Mouse (Mus musculus): ENCODE measurements around the gene Fbp1. TPM values are rescaled to one million over a fixed set of nuclear protein-coding genes. Genes with fewer than 3 reads are reported as not detected.
"Not testable (repeated sequence)": the region's sequence is repeated elsewhere in the genome, so short reads cannot be mapped to it uniquely, and the experiment has no call there.

Gene Fbp1
- polyA plus RNA-seq (2015; fragmentation: Nextera tagmentation; extraction: Ambion mirVana) = 2.1 and 3.6 TPM in 2 replicates

DNA sequence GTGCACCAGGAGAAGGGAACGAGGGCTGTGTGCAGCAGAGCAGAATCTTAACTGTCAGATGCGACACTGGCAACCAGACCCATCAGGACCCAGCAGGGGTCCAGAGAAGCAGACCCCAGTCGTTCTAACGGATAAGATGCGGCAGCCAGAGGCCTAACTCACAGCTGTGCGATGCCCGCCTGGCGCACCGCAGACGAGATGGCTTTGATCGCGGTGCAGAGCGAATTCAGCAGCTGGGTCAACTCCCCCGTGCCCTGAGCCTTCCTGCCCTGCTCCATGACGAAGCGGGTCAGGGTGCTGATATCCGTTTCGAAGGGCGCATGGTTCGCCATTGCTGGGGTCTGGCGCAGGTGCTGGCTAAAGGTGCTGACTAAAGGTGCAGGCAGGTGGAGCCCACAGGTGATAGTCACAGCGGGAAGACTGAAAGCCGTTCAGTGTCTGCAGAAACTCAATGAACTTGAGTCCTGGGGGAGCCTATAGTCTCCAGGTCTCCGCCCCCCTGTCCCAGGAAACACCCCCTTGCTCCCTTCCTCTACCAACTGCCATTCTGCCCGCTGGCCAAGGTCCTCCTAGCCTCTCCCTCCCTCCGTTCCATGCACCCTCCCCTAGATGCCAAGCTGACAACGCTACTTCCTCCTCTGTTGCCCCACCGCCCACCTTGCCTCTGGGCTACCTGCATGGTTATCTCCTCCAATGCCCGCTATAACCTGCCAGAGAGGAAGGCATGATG is at the start of gene Fbp1:
Gene Fbp1 (minus strand): TSS at position 571 of the 730 bp plus-strand sequence.
- Histone ChIP-seq H3K9ac (ENCODE audit: low read length) (no peak within 1 kb of the TSS), H3K27me3 (ENCODE audit: control insufficient read depth, insufficient read depth, low read depth, low read length) (peaks cover 9% of the 10 kb centered on the region; the same call in 1 of the 2 replicates), H3K4me2 (ENCODE audit: low read depth, low read length) (peak within 1 kb of the TSS; percentile 53), H3K4me1 (replicated peaks; ENCODE audit: control insufficient read depth, insufficient read depth, low read length) (peaks cover 2% of the 10 kb centered on the region; the same call in 1 of the 2 replicates), H3K9me3 (ENCODE audit: control insufficient read depth, low read length) (no peaks in the 10 kb centered on the region), H3K4me3 (ENCODE audit: low read length) (peak within 1 kb of the TSS; percentile 33), H3K36me3 (ENCODE audit: control insufficient read depth, insufficient read depth, low read length) (no peaks in the 10 kb centered on the region), H3K27ac (ENCODE audit: low read length) (no peak within 1 kb of the TSS)
- 5% methylated on average over 29 of the region's 29 CpGs for WGBS
- ATAC-seq (ENCODE audit: low read depth) = peak; percentile 29

GRCm38 (mm10) chr13:62932452-62932851 is 44.4 kb upstream of the Fbp1 start:
- 83% methylated on average over 4 of the region's 4 CpGs for WGBS
- H3K9ac ChIP-seq (ENCODE audit: low read length) = no peak overlapping the region
- H3K36me3 ChIP-seq (ENCODE audit: control insufficient read depth, insufficient read depth, low read length) = no peaks in the 10 kb centered on the region
- no peak overlapping the region for H3K27ac ChIP-seq (ENCODE audit: low read length)
- no peaks in the 10 kb centered on the region for H3K27me3 ChIP-seq (ENCODE audit: control insufficient read depth, insufficient read depth, low read depth, low read length)
- H3K9me3 ChIP-seq (ENCODE audit: control insufficient read depth, low read length) = no peaks in the 10 kb centered on the region
- ATAC-seq (ENCODE audit: low read depth) = no peak
- H3K4me1 ChIP-seq (replicated peaks; ENCODE audit: control insufficient read depth, insufficient read depth, low read length) = 0 out of 2 replicates have a peak, but pooled peaks cover 5% of the 10 kb centered on the region
- no peak overlapping the region for H3K4me2 ChIP-seq (ENCODE audit: low read depth, low read length)
- H3K4me3 ChIP-seq (ENCODE audit: low read length) = no peak overlapping the region

- peak; percentile 83 for ATAC-seq (ENCODE audit: low read depth)
- no peaks in the 10 kb centered on the region for H3K9me3 ChIP-seq (ENCODE audit: control insufficient read depth, low read length)
- no peaks in the 10 kb centered on the region for H3K36me3 ChIP-seq (ENCODE audit: control insufficient read depth, insufficient read depth, low read length)
- no peak overlapping the region for H3K4me3 ChIP-seq (ENCODE audit: low read length)
- H3K4me2 ChIP-seq (ENCODE audit: low read depth, low read length) = no peak overlapping the region
- H3K27me3 ChIP-seq (ENCODE audit: control insufficient read depth, insufficient read depth, low read depth, low read length) = no peaks in the 10 kb centered on the region
- WGBS = 50% methylated on average over 9 of the region's 9 CpGs
- no peak overlapping the region for H3K9ac ChIP-seq (ENCODE audit: low read length)
- H3K27ac ChIP-seq (ENCODE audit: low read length) = peak overlapping the region; percentile 81
- H3K4me1 ChIP-seq (replicated peaks; ENCODE audit: control insufficient read depth, insufficient read depth, low read length) = 0 out of 2 replicates have a peak, but pooled peaks cover 5% of the 10 kb centered on the region
Measured at GRCm38 (mm10) chr13:62929766-62930389, 41.8 kb upstream of the Fbp1 start.

DNA sequence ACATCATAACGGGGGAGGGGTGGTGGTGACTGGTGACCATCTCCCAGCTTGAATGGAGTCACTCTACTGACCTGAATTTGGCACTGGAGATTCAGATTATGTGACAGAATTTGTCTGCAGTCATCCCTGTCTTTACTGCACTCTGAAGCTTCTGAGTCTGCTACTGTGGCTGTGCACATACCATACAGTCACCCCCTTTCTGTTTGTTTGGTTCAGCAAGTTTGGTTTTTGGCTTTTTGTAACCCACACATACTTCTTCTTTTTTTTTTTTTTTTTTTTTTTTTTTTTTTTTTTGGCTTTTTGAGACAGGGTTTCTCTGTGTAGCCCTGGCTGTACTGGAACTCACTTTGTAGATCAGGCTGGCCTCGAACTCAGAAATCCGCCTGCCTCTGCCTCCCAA is 41.1 kb upstream of the Fbp1 start:
- 84% methylated on average over 3 of the region's 3 CpGs for WGBS
- ATAC-seq (ENCODE audit: low read depth) = peak; percentile 26; the same call in 1 of the 2 replicates
- not testable (repeated sequence) for H3K27me3 ChIP-seq (ENCODE audit: control insufficient read depth, insufficient read depth, low read depth, low read length); H3K9me3 ChIP-seq (ENCODE audit: control insufficient read depth, low read length); H3K4me3 ChIP-seq (ENCODE audit: low read length); H3K4me1 ChIP-seq (replicated peaks; ENCODE audit: control insufficient read depth, insufficient read depth, low read length); H3K36me3 ChIP-seq (ENCODE audit: control insufficient read depth, insufficient read depth, low read length); H3K4me2 ChIP-seq (ENCODE audit: low read depth, low read length); H3K9ac ChIP-seq (ENCODE audit: low read length)
- peak overlapping the region; percentile 81 for H3K27ac ChIP-seq (ENCODE audit: low read length)

GRCm38 (mm10) chr13:62927470-62927869 is 39.4 kb upstream of the Fbp1 start:
- H3K9me3 ChIP-seq (ENCODE audit: control insufficient read depth, low read length) = no peaks in the 10 kb centered on the region
- H3K36me3 ChIP-seq (ENCODE audit: control insufficient read depth, insufficient read depth, low read length) = no peaks in the 10 kb centered on the region
- WGBS = 90% methylated on average over 1 of the region's 1 CpGs
- 0 out of 2 replicates have a peak, but pooled peaks cover 8% of the 10 kb centered on the region for H3K4me1 ChIP-seq (replicated peaks; ENCODE audit: control insufficient read depth, insufficient read depth, low read length)
- H3K4me3 ChIP-seq (ENCODE audit: low read length) = no peak overlapping the region
- no peak overlapping the region for H3K4me2 ChIP-seq (ENCODE audit: low read depth, low read length)
- no peak overlapping the region for H3K9ac ChIP-seq (ENCODE audit: low read length)
- no peak for ATAC-seq (ENCODE audit: low read depth)
- H3K27ac ChIP-seq (ENCODE audit: low read length) = no peak overlapping the region
- no peaks in the 10 kb centered on the region for H3K27me3 ChIP-seq (ENCODE audit: control insufficient read depth, insufficient read depth, low read depth, low read length)

- H3K27me3 ChIP-seq (ENCODE audit: control insufficient read depth, insufficient read depth, low read depth, low read length) = no peaks in the 10 kb centered on the region
- H3K27ac ChIP-seq (ENCODE audit: low read length) = no peak overlapping the region
- WGBS = 57% methylated on average over 1 of the region's 1 CpGs
- H3K4me3 ChIP-seq (ENCODE audit: low read length) = no peak overlapping the region
- H3K4me1 ChIP-seq (replicated peaks; ENCODE audit: control insufficient read depth, insufficient read depth, low read length) = 0 out of 2 replicates have a peak, but pooled peaks cover 8% of the 10 kb centered on the region
- H3K36me3 ChIP-seq (ENCODE audit: control insufficient read depth, insufficient read depth, low read length) = no peaks in the 10 kb centered on the region
- ATAC-seq (ENCODE audit: low read depth) = 0 out of 2 replicates have a peak, but pooled peaks have one; percentile 14
- H3K9ac ChIP-seq (ENCODE audit: low read length) = no peak overlapping the region
- no peak overlapping the region for H3K4me2 ChIP-seq (ENCODE audit: low read depth, low read length)
- H3K9me3 ChIP-seq (ENCODE audit: control insufficient read depth, low read length) = no peaks in the 10 kb centered on the region
Measured at GRCm38 (mm10) chr13:62926479-62926878, 38.4 kb upstream of the Fbp1 start.

DNA sequence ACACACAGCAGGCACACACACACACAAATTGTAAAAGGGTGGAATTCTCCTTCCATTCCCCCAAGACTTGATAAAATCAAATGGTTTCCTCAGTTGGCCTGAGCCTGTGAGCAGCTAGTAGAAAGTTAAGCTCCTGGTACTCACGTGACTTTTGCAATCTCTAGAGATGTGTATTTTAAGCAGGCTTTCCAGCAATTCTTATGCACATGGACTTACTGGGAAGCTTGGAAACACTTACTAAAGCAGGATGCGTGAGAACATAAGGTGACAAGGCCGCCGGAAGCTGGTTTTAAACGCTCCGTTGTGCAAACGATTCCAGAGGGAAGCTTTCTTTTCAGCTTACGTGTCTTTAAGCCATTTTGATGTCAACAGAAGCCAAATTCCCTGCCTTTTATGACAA is 35.1 kb upstream of the Fbp1 start:
- H3K9ac ChIP-seq (ENCODE audit: low read length) = no peak overlapping the region
- WGBS = 44% methylated on average over 8 of the region's 8 CpGs
- peaks cover 3% of the 10 kb centered on the region; the same call in 1 of the 2 replicates for H3K4me1 ChIP-seq (replicated peaks; ENCODE audit: control insufficient read depth, insufficient read depth, low read length)
- H3K27ac ChIP-seq (ENCODE audit: low read length) = 0 out of 2 replicates have a peak overlapping the region, but pooled peaks have one; percentile 5
- H3K4me3 ChIP-seq (ENCODE audit: low read length) = no peak overlapping the region
- no peaks in the 10 kb centered on the region for H3K9me3 ChIP-seq (ENCODE audit: control insufficient read depth, low read length)
- no peaks in the 10 kb centered on the region for H3K36me3 ChIP-seq (ENCODE audit: control insufficient read depth, insufficient read depth, low read length)
- H3K4me2 ChIP-seq (ENCODE audit: low read depth, low read length) = no peak overlapping the region
- no peaks in the 10 kb centered on the region for H3K27me3 ChIP-seq (ENCODE audit: control insufficient read depth, insufficient read depth, low read depth, low read length)
- ATAC-seq (ENCODE audit: low read depth) = peak; percentile 63; the same call in 1 of the 2 replicates

DNA sequence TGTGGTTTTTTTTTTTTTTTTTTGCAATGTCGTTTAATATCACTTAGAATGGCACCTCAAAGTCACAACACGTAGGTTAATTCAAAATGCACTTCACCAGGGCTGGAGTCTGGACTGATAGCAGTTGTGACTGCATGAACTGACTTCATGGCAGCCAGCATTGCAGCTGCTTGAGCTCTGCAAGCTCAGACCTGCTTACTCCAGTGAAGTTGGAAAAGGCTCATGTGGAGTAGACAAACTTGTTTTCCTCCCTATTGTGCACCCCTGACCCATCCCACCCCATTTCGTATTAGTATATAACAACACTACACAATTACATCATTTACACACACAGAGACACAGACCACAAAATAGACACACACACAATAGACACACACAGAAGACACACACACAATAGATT is 34.6 kb upstream of the Fbp1 start:
- H3K27me3 ChIP-seq (ENCODE audit: control insufficient read depth, insufficient read depth, low read depth, low read length) = no peaks in the 10 kb centered on the region
- no peak for ATAC-seq (ENCODE audit: low read depth)
- 67% methylated on average over 3 of the region's 3 CpGs for WGBS
- no peak overlapping the region for H3K27ac ChIP-seq (ENCODE audit: low read length)
- no peak overlapping the region for H3K4me2 ChIP-seq (ENCODE audit: low read depth, low read length)
- H3K4me3 ChIP-seq (ENCODE audit: low read length) = no peak overlapping the region
- no peak overlapping the region for H3K9ac ChIP-seq (ENCODE audit: low read length)
- H3K9me3 ChIP-seq (ENCODE audit: control insufficient read depth, low read length) = no peaks in the 10 kb centered on the region
- H3K36me3 ChIP-seq (ENCODE audit: control insufficient read depth, insufficient read depth, low read length) = no peaks in the 10 kb centered on the region
- H3K4me1 ChIP-seq (replicated peaks; ENCODE audit: control insufficient read depth, insufficient read depth, low read length) = peaks cover 3% of the 10 kb centered on the region; the same call in 1 of the 2 replicates

GRCm38 (mm10) chr13:62919647-62920341 is 31.7 kb upstream of the Fbp1 start:
- Histone ChIP-seq H3K27me3 (ENCODE audit: control insufficient read depth, insufficient read depth, low read depth, low read length) (no peaks in the 10 kb centered on the region), H3K36me3 (ENCODE audit: control insufficient read depth, insufficient read depth, low read length) (no peaks in the 10 kb centered on the region), H3K4me3 (ENCODE audit: low read length) (no peak overlapping the region), H3K4me1 (replicated peaks; ENCODE audit: control insufficient read depth, insufficient read depth, low read length) (peaks cover 3% of the 10 kb centered on the region; the same call in 1 of the 2 replicates), H3K27ac (ENCODE audit: low read length) (no peak overlapping the region), H3K9me3 (ENCODE audit: control insufficient read depth, low read length) (no peaks in the 10 kb centered on the region), H3K4me2 (ENCODE audit: low read depth, low read length) (no peak overlapping the region), H3K9ac (ENCODE audit: low read length) (no peak overlapping the region)
- WGBS = 32% methylated on average over 11 of the region's 11 CpGs
- ATAC-seq (ENCODE audit: low read depth) = no peak
